Mouse (Mus musculus) midbrain, embryonic 12.5 days (tissue): ENCODE measurements at regions not wholly inside any gene's neighbourhood (a gene's known extent, or its start where the extent isn't known, plus 50 kb on each side); places are given as distances from the start of the nearest gene placed in this dataset.
A peak's percentile ranks its signal among the peaks of the same experiment; 100 is the strongest.
"Not testable (repeated sequence)": the region's sequence is repeated elsewhere in the genome, so short reads cannot be mapped to it uniquely, and the experiment has no call there.

ENCODE experiments used
- ATAC-seq: fragments of 200-750 bp; cut with Nextera tagmentation; 2 replicates; pipeline ENCODE4 v1.8.0; 2017; ENCODE audit warnings: low read depth, moderate TSS enrichment, moderate library complexity; ENCODE audit not compliant: low FRiP score
- H3K27ac ChIP-seq: fragments of 300-500 bp; sonication (generic); replicated peaks from 2 replicates; pipeline ENCODE4 v1.5.1; 2016; ENCODE audit warnings: mild to moderate bottlenecking
- H3K27me3 ChIP-seq: fragments of 300-500 bp; sonication (generic); 2 replicates; pipeline ENCODE4 v1.6.1; 2016; ENCODE audit warnings: mild to moderate bottlenecking
- H3K36me3 ChIP-seq: fragments of 300-500 bp; sonication (generic); 2 replicates; pipeline ENCODE4 v1.6.1; 2016
- H3K4me1 ChIP-seq: fragments of 300-500 bp; sonication (generic); 2 replicates; pipeline ENCODE4 v1.6.1; 2016
- H3K4me2 ChIP-seq: fragments of 300-500 bp; sonication (generic); replicated peaks from 2 replicates; pipeline ENCODE4 v1.6.1; 2016; ENCODE audit warnings: mild to moderate bottlenecking, moderate library complexity
- H3K4me3 ChIP-seq: fragments of 300-500 bp; sonication (generic); 2 replicates; pipeline ENCODE4 v1.5.1; 2016; ENCODE audit warnings: mild to moderate bottlenecking
- H3K9ac ChIP-seq: fragments of 300-500 bp; sonication (generic); replicated peaks from 2 replicates; pipeline ENCODE4 v1.6.1; 2016; ENCODE audit warnings: mild to moderate bottlenecking, moderate library complexity
- H3K9me3 ChIP-seq: fragments of 300-500 bp; sonication (generic); 2 replicates; pipeline ENCODE4 v1.6.1; 2016; ENCODE audit warnings: mild to moderate bottlenecking
- WGBS: fragments of 180-500 bp; shearing (Covaris S2); methylation state at CpG from one replicate; pipeline ENCODE4 v1.1.7; 2016; 5-methylcytosine and 5-hydroxymethylcytosine counted together

DNA sequence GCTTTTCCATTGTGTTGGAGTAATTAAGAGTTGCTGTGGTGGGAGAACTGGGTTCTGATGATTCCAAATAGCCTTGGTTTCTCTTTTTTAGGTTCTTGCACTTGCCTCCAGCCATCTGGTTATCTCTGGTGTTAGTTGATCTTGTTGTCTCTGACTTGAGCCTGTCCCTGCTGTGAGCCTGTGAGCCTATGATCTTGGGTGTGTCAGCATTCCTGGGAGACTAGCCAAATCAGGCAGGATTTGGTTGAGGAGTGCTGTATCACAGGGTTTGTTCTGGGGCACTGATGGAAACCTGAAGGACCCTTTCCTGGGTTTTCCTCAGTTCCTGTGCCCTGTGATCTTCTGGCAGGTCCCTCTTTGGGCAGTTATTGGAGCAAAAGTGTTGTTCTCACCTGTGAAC lies 406.8 kb upstream of the Ppp6c start:
- H3K4me1 ChIP-seq, result no peaks in the 10 kb centered on the region
- ATAC-seq, result no peak
- H3K4me2 ChIP-seq, result no peak overlapping the region
- no peak overlapping the region for H3K9ac ChIP-seq
- no peak overlapping the region for H3K27ac ChIP-seq
- H3K27me3 ChIP-seq, result no peaks in the 10 kb centered on the region
- H3K4me3 ChIP-seq, result no peak overlapping the region
- H3K36me3 ChIP-seq, result no peaks in the 10 kb centered on the region
- H3K9me3 ChIP-seq, result no peaks in the 10 kb centered on the region

DNA sequence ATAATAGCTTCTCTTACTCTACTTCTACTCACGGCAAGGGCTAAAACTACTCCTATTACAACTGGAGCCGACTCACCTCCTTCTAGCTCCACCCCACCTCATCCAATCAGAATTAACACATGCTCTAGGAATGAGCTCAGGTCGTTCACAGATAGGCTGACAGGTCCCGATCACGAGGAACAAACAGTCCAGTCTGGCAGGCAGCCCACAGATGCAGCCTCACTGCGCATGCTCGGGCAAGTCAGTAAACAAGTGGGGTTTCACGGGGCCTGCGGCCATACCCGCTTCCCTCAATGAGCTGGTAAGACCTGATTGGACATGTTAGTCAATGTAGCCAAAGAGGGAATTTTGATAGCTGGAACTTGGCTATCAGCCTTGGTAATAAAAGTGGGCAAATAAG lies 388.0 kb upstream of the Ppp6c start:
- no peak for ATAC-seq
- Histone ChIP-seq H3K36me3 (no peaks in the 10 kb centered on the region), H3K4me1 (no peaks in the 10 kb centered on the region), H3K9ac (no peak overlapping the region), H3K4me2 (no peak overlapping the region), H3K27me3 (no peaks in the 10 kb centered on the region), H3K9me3 (no peaks in the 10 kb centered on the region), H3K27ac (no peak overlapping the region), H3K4me3 (no peak overlapping the region)
- WGBS, result 80% methylated on average over 10 of the region's 10 CpGs

DNA sequence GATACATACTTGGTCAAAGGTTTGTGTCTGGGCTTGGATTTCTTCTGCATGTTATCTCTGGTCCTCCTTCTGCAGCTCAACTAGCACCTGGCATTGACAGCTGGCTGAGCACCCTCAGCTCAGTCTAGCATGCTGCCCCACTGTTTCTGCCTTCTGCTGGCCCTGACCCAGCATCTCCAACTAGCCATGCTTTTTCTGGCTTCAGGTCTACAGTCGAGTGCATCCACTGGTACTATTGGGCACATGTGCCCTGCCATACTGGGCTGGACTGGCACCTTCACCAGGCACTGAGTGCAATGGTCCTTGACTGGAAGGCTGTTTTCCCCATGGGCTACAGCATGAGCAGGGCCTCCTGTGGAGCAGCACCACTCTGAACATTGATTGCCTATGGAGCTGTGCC lies 386.6 kb upstream of the Ppp6c start:
- H3K4me1 ChIP-seq, result no peaks in the 10 kb centered on the region
- no peaks in the 10 kb centered on the region for H3K27me3 ChIP-seq
- no peaks in the 10 kb centered on the region for H3K36me3 ChIP-seq
- WGBS, result 91% methylated on average over 1 of the region's 1 CpGs
- no peak overlapping the region for H3K4me3 ChIP-seq
- ATAC-seq, result peak; percentile 44; the same call in 1 of the 2 replicates
- H3K27ac ChIP-seq, result no peak overlapping the region
- no peaks in the 10 kb centered on the region for H3K9me3 ChIP-seq
- no peak overlapping the region for H3K4me2 ChIP-seq
- H3K9ac ChIP-seq, result no peak overlapping the region

DNA sequence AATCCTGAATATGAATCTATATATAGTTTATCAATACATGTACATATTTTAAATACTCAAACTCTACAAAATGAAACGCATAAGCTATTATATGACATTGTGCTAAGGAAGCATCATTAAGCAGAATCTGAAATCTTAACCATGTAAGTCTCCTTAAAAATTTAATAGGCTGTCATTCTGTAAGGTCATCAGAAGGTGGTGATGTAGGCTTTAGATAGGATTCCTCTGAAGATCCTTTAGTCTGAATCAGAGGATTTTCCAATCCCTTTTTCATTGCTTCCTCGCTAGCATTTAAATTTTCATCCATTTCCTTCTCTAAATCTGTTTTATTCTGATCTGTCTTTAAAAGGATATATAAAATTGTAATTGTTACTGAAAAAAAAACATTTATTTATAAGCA lies 386.0 kb upstream of the Ppp6c start:
- no peak overlapping the region for H3K4me2 ChIP-seq
- no peak overlapping the region for H3K4me3 ChIP-seq
- ATAC-seq, result no peak
- H3K27me3 ChIP-seq, result no peaks in the 10 kb centered on the region
- H3K27ac ChIP-seq, result no peak overlapping the region
- no peaks in the 10 kb centered on the region for H3K4me1 ChIP-seq
- no peaks in the 10 kb centered on the region for H3K9me3 ChIP-seq
- H3K9ac ChIP-seq, result no peak overlapping the region
- no peaks in the 10 kb centered on the region for H3K36me3 ChIP-seq
- 85% methylated on average over 2 of the region's 2 CpGs for WGBS

DNA sequence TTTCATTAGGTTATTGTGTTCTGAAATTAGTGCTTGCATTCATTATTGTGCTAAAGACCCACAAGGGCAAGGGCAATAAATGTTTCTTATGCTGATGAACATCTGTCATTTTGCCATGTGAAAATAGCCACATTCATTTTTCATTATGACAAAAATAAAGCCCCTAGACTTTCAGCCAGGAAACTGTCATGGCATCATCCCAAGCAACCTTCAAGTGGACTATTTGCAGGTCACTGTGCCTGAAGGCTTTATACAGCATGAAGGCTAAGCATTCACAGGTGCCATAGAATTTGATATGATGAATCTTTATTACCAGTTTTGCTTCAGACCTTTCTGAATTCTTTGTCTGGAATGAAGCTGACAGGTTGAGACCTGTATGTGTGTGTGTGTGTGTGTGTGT lies 376.0 kb upstream of the Ppp6c start:
- H3K27ac ChIP-seq, result no peak overlapping the region
- no peaks in the 10 kb centered on the region for H3K9me3 ChIP-seq
- H3K4me3 ChIP-seq, result no peak overlapping the region
- no peak for ATAC-seq
- no peaks in the 10 kb centered on the region for H3K4me1 ChIP-seq
- no peaks in the 10 kb centered on the region for H3K27me3 ChIP-seq
- H3K9ac ChIP-seq, result no peak overlapping the region
- H3K36me3 ChIP-seq, result no peaks in the 10 kb centered on the region
- no peak overlapping the region for H3K4me2 ChIP-seq

DNA sequence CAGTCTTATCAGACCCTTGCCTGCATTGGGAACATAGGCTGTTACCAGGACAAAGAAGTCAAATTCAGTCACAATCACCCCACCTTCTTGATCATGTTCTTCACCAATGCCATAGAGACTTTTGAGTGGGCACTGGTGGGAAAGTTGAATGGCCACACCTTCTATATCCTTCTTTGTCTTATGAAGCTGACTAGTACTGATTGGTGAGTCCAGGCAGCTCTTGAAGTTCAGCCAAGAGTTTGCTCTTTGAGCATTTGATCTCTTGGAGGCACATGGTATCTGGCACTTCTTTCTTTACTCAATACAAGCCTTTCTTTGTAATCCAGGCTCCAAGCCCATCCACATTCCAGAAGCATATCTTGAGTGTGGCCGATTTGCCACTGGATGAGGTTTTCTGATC lies 331.9 kb upstream of the Ppp6c start:
- H3K9me3 ChIP-seq, result no peaks in the 10 kb centered on the region
- H3K4me3 ChIP-seq, result no peak overlapping the region
- no peak for ATAC-seq
- no peaks in the 10 kb centered on the region for H3K36me3 ChIP-seq
- 84% methylated on average over 1 of the region's 1 CpGs for WGBS
- H3K27ac ChIP-seq, result no peak overlapping the region
- H3K9ac ChIP-seq, result no peak overlapping the region
- no peaks in the 10 kb centered on the region for H3K27me3 ChIP-seq
- no peak overlapping the region for H3K4me2 ChIP-seq
- no peaks in the 10 kb centered on the region for H3K4me1 ChIP-seq

DNA sequence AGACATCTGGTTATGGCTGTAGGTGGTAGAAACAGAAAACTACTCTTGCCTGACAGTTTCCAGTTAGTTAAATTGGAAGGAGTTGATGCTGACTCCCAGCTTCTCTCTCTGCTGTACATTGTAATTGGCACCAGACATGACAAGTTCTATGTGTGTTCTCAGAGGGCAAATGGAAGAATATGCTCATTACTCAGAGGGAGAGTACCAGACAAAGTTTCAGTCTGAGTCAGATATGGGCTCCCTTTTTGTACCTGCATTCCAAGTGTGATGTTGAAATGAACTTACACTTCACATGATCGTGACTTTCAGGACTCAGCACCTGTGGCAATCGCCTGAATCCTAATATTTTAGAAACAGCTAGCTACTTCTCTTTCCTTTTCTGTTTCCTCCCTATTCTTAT lies 281.7 kb upstream of the Ppp6c start:
- Histone ChIP-seq H3K4me2 (no peak overlapping the region), H3K4me3 (no peak overlapping the region), H3K27ac (no peak overlapping the region), H3K36me3 (no peaks in the 10 kb centered on the region), H3K4me1 (no peaks in the 10 kb centered on the region), H3K9me3 (no peaks in the 10 kb centered on the region), H3K9ac (no peak overlapping the region), H3K27me3 (no peaks in the 10 kb centered on the region)
- no peak for ATAC-seq
- WGBS, result 87% methylated on average over 2 of the region's 2 CpGs

DNA sequence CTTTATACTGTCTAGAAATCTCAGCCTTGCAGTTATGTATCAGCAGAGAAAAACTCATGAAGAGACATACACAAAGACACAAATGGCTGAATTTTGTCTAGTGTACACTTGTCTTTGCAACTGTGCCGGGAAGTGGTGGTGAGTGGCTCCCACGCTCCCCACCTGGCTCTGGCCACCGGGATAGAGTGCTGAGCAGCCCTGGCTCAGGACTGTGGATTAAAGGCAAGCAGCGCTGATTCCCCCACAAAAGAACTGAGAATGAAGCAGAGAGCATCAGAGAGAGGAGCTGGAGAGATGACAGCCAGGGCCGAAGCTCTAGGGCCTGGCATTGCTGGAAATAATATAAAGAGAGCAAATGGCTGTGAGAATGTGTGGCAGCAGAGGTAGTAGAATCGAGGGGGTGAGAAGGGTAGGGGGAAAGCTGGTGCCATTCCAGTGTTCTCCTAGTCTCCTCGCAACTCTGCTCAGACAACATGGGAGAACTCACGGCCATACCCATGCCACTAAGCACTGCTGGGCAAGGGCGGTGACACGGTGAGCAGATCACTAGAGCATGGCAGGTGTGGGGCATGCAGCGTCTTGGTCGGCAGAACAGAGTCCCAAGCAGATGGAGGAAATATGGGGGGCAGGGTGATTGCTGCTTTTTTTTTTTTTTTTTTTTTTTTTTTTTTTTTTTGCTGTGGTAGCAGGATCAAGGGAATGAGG lies 257.1 kb upstream of the Ppp6c start:
- no peak overlapping the region for H3K9ac ChIP-seq
- H3K4me3 ChIP-seq, result no peak overlapping the region
- ATAC-seq, result peak; percentile 67
- WGBS, result 18% methylated on average over 12 of the region's 12 CpGs
- H3K9me3 ChIP-seq, result no peaks in the 10 kb centered on the region
- no peaks in the 10 kb centered on the region for H3K36me3 ChIP-seq
- peak overlapping the region; percentile 38 for H3K4me2 ChIP-seq
- H3K27me3 ChIP-seq, result no peaks in the 10 kb centered on the region
- no peak overlapping the region for H3K27ac ChIP-seq
- peaks cover 9% of the 10 kb centered on the region; the same call in 1 of the 2 replicates for H3K4me1 ChIP-seq

DNA sequence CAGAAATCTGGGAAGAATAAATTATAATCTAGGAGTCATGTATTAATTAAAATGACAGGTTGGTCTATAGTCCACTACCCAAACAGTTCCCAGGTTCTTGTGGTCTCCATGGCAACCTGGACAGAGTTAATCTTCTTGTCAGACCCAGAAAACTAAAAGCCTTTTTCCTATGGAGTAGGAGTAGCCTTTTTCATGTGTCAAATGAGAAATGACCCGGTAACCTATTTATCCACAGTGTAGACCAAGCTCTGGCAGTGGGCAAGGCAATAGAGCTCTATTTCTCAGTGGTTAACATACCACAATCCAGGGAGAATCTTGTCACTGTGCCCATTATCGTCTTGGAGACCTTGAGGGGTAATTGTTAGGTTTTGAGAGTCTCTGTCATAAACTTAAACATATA lies 256.4 kb upstream of the Ppp6c start:
- ATAC-seq, result peak; percentile 73

DNA sequence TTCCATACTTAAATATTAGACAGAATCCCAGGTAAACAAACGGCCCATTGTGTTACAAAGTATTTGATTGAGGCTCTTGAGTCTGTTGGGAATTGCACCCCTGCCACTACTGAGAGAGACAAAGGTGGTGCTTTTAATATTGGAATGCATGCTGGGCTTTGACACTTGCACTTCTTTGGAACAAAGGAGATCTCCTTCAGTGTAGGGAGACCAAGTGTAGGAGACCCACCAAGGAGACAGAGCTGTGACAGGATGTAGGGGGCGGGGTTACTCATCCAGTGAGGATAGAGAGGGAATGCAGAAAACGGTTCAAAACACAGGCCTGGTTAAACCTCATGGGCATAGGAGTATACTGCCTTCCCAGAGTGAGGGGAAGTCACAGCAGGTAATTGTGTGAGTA lies 254.0 kb upstream of the Ppp6c start:
- Histone ChIP-seq H3K27ac (no peak overlapping the region), H3K36me3 (no peaks in the 10 kb centered on the region), H3K9ac (no peak overlapping the region), H3K4me2 (no peak overlapping the region), H3K4me1 (peaks cover 9% of the 10 kb centered on the region; the same call in 1 of the 2 replicates), H3K4me3 (no peak overlapping the region), H3K27me3 (no peaks in the 10 kb centered on the region), H3K9me3 (no peaks in the 10 kb centered on the region)
- WGBS, result 61% methylated on average over 3 of the region's 3 CpGs
- ATAC-seq, result no peak

More for the DNA sequence above, 256.4 kb upstream of the Ppp6c start:
- Histone ChIP-seq H3K27me3 (no peaks in the 10 kb centered on the region), H3K27ac (no peak overlapping the region), H3K9ac (no peak overlapping the region), H3K36me3 (no peaks in the 10 kb centered on the region), H3K4me1 (peaks cover 9% of the 10 kb centered on the region; the same call in 1 of the 2 replicates), H3K4me3 (no peak overlapping the region), H3K4me2 (no peak overlapping the region), H3K9me3 (no peaks in the 10 kb centered on the region)
- 16% methylated on average over 2 of the region's 2 CpGs for WGBS

DNA sequence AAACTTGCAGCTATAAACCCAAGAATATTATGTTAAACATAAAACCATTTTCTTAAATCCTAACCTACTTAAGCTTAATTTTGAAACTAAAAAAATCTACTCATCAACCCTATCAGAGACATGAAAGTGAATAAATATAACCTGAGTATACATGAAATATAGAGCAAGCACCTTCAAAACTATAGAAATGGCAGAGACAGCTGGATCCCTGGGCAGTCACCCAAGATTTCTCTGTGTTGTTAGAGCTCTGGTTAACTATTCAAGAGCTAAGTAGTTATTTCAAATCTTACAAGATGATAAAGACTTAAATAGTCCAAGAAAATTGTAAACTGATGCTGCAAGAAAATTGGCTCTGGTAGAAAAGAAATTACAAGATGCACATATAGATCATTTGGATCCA lies 246.7 kb upstream of the Ppp6c start:
- H3K9me3 ChIP-seq, H3K9ac ChIP-seq, H3K36me3 ChIP-seq, H3K27me3 ChIP-seq, ATAC-seq, H3K4me2 ChIP-seq, H3K4me3 ChIP-seq, H3K4me1 ChIP-seq, H3K27ac ChIP-seq: not testable (repeated sequence)
